Mouse (Mus musculus) cerebellum, postnatal 36 days (tissue): Measurements from ENCODE around the gene Zfp467.

Source experiments
- DNase-seq, 2 experiments: peaks; one replicate each; pipeline ENCODE4 v3.0.0; 2021 to 2022; ENCODE audit warnings: mixed read lengths in 2 of 2

Zfp467 gene

GRCm38 (mm10) chr6:48409726-48410343, 35.8 kb downstream of the Zfp467 start:
- no peak for DNase-seq

- DNase-seq, result no peak
Observed at GRCm38 (mm10) chr6:48404071-48404470, 41.6 kb downstream of the Zfp467 start.

DNA sequence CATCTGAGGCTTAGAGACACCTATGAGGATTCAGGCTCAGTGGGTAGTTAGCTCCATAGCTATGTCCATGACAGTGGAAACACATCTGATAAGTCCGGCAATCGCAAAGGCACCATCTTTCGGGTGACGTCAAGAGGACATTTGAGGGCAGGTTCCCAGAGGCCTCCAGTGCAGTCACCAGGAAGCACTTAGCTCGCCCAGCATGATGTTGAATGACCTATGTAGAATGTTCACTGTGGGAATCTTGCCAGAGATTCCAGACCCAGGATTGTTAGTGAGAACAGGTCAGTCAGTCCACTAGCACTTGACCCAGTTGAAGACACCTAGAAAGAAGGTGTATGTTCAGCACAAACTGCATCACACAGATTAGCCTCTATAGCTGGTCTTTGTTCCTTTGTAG, 45.7 kb downstream of the Zfp467 start:
- peak in 1 of 2 experiments; percentile 11 for DNase-seq

GRCm38 (mm10) chr6:48397336-48397735, 48.3 kb downstream of the Zfp467 start:
- DNase-seq, result peak; percentile 69 to 74

DNA sequence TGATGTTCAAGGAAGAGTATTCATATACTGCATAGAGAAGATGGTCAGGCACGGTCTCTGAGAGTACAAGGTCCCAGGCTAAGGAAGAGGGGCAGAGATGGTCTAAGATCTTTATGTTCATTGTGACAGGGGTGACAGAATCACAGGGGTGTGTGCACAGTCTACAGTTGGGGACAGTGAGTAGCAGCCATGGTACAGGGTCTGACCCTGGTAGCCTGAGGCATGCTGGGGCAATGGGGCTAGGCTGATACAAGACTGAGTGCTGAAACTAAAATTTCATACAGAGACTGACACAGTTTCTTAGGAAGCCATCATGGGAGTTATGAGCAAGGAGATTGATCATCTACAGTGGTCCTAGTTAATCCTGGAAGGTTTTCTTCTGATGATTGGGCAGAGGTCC, 48.9 kb downstream of the Zfp467 start:
- peak in 1 of 2 experiments; percentile 21 for DNase-seq

- peak in 1 of 2 experiments; percentile 47 for DNase-seq
Observed at GRCm38 (mm10) chr6:48396008-48396595, 49.5 kb downstream of the Zfp467 start.

DNA sequence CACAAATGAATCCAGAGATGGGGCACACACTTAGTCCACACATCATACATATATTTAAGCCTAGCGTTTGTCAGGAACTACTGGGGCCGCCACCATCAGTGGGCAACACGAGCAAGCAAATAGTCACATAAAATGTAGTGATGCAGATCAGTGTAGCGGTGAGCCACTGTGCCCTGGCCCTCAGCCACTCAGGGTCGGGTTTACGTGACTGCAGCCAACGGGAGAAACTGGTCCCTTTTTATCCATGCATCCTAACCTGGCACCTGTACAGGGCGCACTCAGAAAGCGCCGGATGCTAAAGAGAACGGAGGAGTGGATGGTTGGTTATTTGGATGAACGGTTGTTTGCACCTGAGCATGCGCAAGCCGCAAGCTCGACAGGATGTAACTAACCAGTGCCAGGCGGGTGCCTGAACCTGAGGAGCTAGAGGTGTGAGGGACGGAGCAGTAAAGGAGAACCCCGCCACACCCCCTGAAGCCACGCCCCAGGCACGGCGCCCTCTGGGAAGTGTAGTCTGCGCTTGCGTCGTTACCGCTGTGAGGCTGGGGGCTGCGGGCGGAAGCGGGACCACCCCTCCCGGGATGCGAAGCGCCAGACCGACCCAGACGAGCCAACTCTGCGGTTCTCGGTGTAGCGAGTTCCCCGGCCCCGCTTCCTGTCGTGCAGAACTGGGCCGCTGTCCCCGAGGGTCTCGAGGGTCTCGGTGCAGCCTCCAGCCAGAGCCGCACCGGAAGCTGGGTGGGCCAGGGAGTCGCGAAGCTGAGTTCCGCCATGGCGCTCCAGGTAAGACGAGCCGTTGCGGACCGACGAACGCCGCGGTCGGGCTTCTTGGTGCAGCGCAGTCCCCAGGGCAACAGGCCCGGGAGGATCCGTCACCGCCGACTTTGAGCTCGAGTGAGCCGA, 50.3 kb downstream of the Zfp467 start, which contains the start of gene Krba1:
Gene Krba1, plus strand, starts transcription at position 482 of the 903 bp plus-strand sequence.
- peak; percentile 92 to 96 for DNase-seq

DNA sequence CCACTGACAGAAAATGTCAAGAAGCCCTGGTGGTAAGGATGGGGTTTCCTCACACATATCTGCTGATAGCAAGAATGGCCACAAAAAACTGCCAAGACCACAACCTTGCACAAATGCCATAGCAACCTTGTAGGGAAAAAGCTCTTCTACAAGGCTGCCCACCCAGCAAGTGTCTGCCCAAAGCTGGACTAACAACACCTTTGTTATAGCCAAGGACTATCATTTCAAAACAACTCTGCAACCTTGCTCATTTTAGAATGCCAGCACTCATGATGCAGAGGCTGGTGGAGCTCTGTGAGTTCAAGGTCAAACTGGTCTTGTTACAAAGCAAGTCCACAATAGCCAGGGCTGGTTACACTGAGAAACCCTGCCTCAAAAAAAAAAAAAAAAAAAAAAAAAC, 51.8 kb downstream of the Zfp467 start:
- DNase-seq, result peak in 1 of 2 experiments; percentile 1

GRCm38 (mm10) chr6:48388221-48388620, 57.4 kb downstream of the Zfp467 start:
- DNase-seq, result no peak
